Mouse (Mus musculus) forebrain, postnatal 0 days (tissue): ENCODE results near the gene Zkscan14. TPM values are rescaled to one million over a fixed set of nuclear protein-coding genes. Genes with fewer than 3 reads are reported as not detected.
A peak's percentile ranks its signal among the peaks of the same experiment; 100 is the strongest.

Source experiments
- ATAC-seq: fragments of 200-750 bp; cut with Nextera tagmentation; 2 replicates; pipeline ENCODE4 v1.8.0; 2017; ENCODE audit warnings: mild to moderate bottlenecking, moderate library complexity
- DNase-seq: peaks from one replicate; pipeline ENCODE4 v3.0.0-alpha.2; 2015
- H3K27ac ChIP-seq: fragments of 300-500 bp; sonication (generic); 2 replicates; pipeline ENCODE4 v1.5.1; 2014; ENCODE audit warnings: low read depth, mild to moderate bottlenecking, antibody characterized with exemption, low read length, moderate library complexity, mixed read lengths
- H3K27me3 ChIP-seq: fragments of 300-500 bp; sonication (generic); 2 replicates; pipeline ENCODE4 v1.6.1; 2014; ENCODE audit warnings: mild to moderate bottlenecking, low read length, mixed read lengths; ENCODE audit not compliant: insufficient read depth
- H3K36me3 ChIP-seq: fragments of 300-500 bp; sonication (generic); 2 replicates; pipeline ENCODE4 v1.6.1; 2014; ENCODE audit warnings: mild to moderate bottlenecking, moderate library complexity; ENCODE audit not compliant: insufficient read depth
- H3K4me1 ChIP-seq: fragments of 300-500 bp; sonication (generic); 2 replicates; pipeline ENCODE4 v1.6.1; 2014; ENCODE audit warnings: antibody characterized with exemption; ENCODE audit not compliant: insufficient read depth
- H3K4me2 ChIP-seq: fragments of 300-500 bp; sonication (generic); 2 replicates; pipeline ENCODE4 v1.6.1; 2014; ENCODE audit warnings: low read depth, mild to moderate bottlenecking, moderate library complexity
- H3K4me3 ChIP-seq: fragments of 300-500 bp; sonication (generic); 2 replicates; pipeline ENCODE4 v1.5.1; 2014; ENCODE audit warnings: low read depth, low read length, mixed read lengths
- H3K9ac ChIP-seq: fragments of 300-500 bp; sonication (generic); 2 replicates; pipeline ENCODE4 v1.6.1; 2014; ENCODE audit warnings: mild to moderate bottlenecking
- H3K9me3 ChIP-seq: fragments of 300-500 bp; sonication (generic); 2 replicates; pipeline ENCODE4 v1.6.1; 2016; ENCODE audit warnings: low read length
- CTCF ChIP-seq: sonication (generic); IDR thresholded peaks from 2 replicates; pipeline ENCODE4 v1.5.1; 2016; ENCODE audit warnings: antibody characterized with exemption, control low read depth, low read depth
- WGBS: fragments of 180-500 bp; shearing (Covaris S2); extraction: QIAGEN DNeasy Blood & Tissue Kit; methylation state at CpG from one replicate; pipeline ENCODE4 v1.1.7; 2014; 5-methylcytosine and 5-hydroxymethylcytosine counted together
- polyA plus RNA-seq: library from polyadenylated mRNA; unstranded; fragments of >200 nt; fragmentation: Nextera tagmentation; extraction: Ambion mirVana; gene quantifications from 2 replicates; pipeline ENCODE4 v1.2.1, GENCODE M21; 2015
- total RNA-seq: library from RNA; depleted of rRNA; stranded (reverse); fragments of >200 nt; gene quantifications from 2 replicates; pipeline ENCODE4 v1.2.3, GENCODE M21; 2014

Zkscan14 gene
- total and polyA plus RNA-seq, 2 experiments from 2014 or later, result 11.7 to 16.0 TPM

DNA sequence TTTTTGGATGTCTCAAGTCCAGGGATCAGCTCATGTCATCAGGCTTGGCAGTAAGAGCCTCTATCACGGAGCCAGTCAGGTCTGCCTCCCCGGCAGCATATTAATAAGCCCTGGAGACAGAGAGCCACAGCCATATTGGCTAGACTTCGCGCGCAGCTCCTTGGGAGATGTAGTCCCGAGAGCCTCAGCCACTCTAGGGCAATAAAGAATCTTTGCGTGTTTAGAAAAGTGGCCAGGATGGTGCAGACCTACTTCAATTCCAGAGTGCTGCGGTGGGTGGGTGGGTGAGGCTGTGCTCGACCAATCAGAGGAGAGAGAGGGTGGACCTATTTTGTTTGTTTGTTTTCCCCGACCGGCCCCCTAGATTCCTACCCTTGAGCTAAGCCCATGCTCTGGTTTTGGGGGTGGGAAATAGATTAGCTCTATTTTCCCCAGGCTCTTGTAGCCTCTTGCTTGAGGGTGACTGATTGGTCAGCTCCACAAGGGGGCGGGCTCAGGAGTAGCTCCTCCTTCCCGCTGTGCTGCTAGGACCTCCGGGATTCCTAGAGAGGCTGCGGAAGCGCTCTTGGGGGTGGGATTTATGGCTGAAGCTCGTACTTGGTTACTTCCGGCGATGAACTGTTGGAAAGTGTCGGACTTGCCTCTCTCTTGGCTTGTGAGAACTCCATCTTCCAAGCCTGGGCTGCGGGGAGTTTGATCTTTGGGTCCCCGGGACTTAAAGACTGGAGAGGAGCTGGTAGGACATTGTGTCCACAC, 2.4 kb upstream of the Zkscan14 start, which contains the start of gene Zkscan5:
TSS of gene Zkscan5 (plus strand) at position 627 of the 756 bp plus-strand sequence.
- TF ChIP-seq CTCF, result no peak; the same call in 1 of the 2 replicates
- H3K4me2 ChIP-seq, result peak within 1 kb of the TSS; percentile 56
- DNase-seq (peak; percentile 97), ATAC-seq (peak; percentile 95)
- H3K27me3 ChIP-seq, result no peaks in the 10 kb centered on the region
- H3K9ac ChIP-seq, result peak within 1 kb of the TSS; percentile 54
- WGBS, result under 1% methylated on average over 22 of the region's 22 CpGs
- no peaks in the 10 kb centered on the region for H3K9me3 ChIP-seq
- H3K4me1 ChIP-seq, result peaks cover 18% of the 10 kb centered on the region
- H3K4me3 ChIP-seq, result peak within 1 kb of the TSS; percentile 60
- H3K36me3 ChIP-seq, result no peaks in the 10 kb centered on the region; the same call in 1 of the 2 replicates
- peak within 1 kb of the TSS; percentile 85 for H3K27ac ChIP-seq

DNA sequence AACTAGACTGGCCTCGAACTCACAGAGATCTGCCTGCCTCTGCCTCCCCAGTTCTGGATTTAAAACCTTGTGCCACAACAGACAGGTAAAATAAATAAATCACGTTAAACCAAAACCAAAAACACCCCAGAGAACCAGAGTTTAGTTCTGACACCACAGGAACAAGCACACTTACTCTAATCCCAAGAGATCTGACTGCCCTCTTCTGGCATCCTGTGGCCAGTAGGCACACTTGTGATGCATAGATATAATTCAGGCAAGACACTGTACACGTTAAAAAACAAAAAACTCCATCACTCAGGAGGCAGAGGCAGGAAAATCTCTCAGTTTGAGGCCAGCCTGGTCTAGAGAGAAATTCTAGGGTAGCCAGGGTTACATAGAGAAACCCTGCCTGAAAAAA, 778 bp upstream of the Zkscan14 start:
- Histone ChIP-seq H3K27ac (no peak overlapping the region), H3K9me3 (no peaks in the 10 kb centered on the region), H3K9ac (no peak overlapping the region), H3K4me3 (no peak overlapping the region), H3K4me2 (no peak overlapping the region), H3K4me1 (peaks cover 18% of the 10 kb centered on the region), H3K27me3 (no peaks in the 10 kb centered on the region), H3K36me3 (peaks cover 7% of the 10 kb centered on the region; the same call in 1 of the 2 replicates)
- 53% methylated on average over 3 of the region's 3 CpGs for WGBS
- ATAC-seq (no peak), DNase-seq (no peak)
- TF ChIP-seq CTCF, result no peak

DNA sequence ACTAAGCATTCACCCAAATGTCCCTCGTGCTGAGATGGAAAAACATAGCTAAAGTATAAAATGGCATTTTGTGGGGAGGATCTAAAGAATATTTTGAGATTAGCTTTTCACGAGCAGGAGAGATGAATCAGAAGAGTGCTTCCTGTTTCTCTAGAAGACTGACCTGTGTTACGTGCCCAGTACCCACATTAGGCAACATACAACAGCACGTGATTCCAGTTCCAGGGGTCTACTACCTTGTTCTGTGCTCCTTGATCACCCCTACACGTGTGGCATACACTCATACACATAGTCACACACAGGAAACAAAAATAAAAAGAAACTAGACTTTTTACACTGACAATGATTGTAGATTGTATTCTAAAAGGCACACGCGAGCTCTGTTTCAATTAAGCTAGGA, 1.3 kb downstream of the Zkscan14 start:
- peaks cover 11% of the 10 kb centered on the region for H3K4me1 ChIP-seq
- H3K9ac ChIP-seq, result no peak overlapping the region
- H3K4me3 ChIP-seq, result no peak overlapping the region
- H3K27me3 ChIP-seq, result no peaks in the 10 kb centered on the region
- WGBS, result 78% methylated on average over 7 of the region's 7 CpGs
- DNase-seq (no peak), ATAC-seq (no peak)
- no peak for TF ChIP-seq CTCF
- H3K9me3 ChIP-seq, result no peaks in the 10 kb centered on the region
- peak overlapping the region; percentile 99; the same call in 1 of the 2 replicates for H3K4me2 ChIP-seq
- H3K36me3 ChIP-seq, result peaks cover 20% of the 10 kb centered on the region
- H3K27ac ChIP-seq, result no peak overlapping the region

DNA sequence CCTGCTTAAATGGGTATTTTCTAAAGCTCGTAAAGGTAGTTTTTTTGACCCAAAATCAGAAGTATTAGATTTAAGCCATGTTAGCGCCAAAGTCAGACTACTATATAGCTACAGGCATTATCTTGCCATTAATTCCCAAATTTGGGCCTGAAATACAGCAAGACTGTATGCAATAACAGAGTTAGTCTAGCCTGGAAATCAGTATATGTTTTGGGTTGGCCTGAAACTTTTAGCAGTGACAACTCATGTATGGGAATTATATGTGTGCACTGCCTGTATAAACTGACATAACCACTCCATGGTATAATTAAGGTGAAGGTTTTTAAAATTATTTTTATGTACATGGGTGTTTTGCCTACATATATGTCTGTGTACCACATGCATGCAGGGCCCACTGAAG, 9.7 kb downstream of the Zkscan14 start, which contains the start of gene Atp5j2:
TSS of gene Atp5j2 (minus strand) at position 101 of the 400 bp plus-strand sequence.
- Histone ChIP-seq H3K4me3 (peak within 1 kb of the TSS; percentile 77), H3K9ac (peak within 1 kb of the TSS; percentile 97), H3K36me3 (peaks cover 39% of the 10 kb centered on the region), H3K9me3 (no peaks in the 10 kb centered on the region), H3K4me2 (peak within 1 kb of the TSS; percentile 84), H3K27me3 (no peaks in the 10 kb centered on the region), H3K27ac (peak within 1 kb of the TSS; percentile 88), H3K4me1 (peaks cover 14% of the 10 kb centered on the region; the same call in 1 of the 2 replicates)
- no peak for TF ChIP-seq CTCF
- DNase-seq, result no peak
- ATAC-seq, result no peak
- WGBS, result 75% methylated on average over 2 of the region's 2 CpGs

- Histone ChIP-seq H3K27me3 (no peaks in the 10 kb centered on the region), H3K4me2 (peak overlapping the region; percentile 84), H3K27ac (peak overlapping the region; percentile 88), H3K9me3 (no peaks in the 10 kb centered on the region), H3K9ac (peak overlapping the region; percentile 97), H3K36me3 (peaks cover 40% of the 10 kb centered on the region), H3K4me1 (peaks cover 14% of the 10 kb centered on the region; the same call in 1 of the 2 replicates), H3K4me3 (peak overlapping the region; percentile 77)
- WGBS, result 2% methylated on average over 41 of the region's 41 CpGs
- DNase-seq, result peak; percentile 93
- no peak for TF ChIP-seq CTCF
- peak; percentile 92 for ATAC-seq
Measured at GRCm38 (mm10) chr5:145190875-145191798, 10.5 kb downstream of the Zkscan14 start.

DNA sequence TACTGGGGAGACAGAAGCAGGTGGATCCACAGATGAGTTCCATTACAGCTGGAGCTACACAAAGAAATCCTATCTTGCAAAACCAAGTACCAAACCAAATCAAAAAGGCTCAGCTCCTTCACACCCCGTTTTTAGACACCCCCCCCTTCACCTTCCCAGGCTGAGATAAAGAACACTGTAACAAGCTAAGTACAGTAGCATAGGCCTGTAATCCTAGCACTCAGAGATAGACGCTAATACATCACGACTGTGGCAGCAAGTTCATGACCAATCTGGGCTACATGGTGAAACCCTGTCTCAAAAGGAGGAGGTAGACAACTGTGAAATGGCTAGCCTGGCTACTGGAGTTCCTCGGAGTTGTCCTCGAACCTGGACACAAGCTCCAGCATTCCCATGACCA, 11.3 kb downstream of the Zkscan14 start:
- Histone ChIP-seq H3K9ac (peak overlapping the region; percentile 97), H3K36me3 (peaks cover 41% of the 10 kb centered on the region), H3K4me1 (peaks cover 14% of the 10 kb centered on the region; the same call in 1 of the 2 replicates), H3K9me3 (no peaks in the 10 kb centered on the region), H3K4me3 (peak overlapping the region; percentile 77), H3K4me2 (peak overlapping the region; percentile 84), H3K27ac (no peak overlapping the region), H3K27me3 (no peaks in the 10 kb centered on the region)
- no peak for ATAC-seq
- 51% methylated on average over 5 of the region's 5 CpGs for WGBS
- no peak for DNase-seq
- no peak for TF ChIP-seq CTCF
